Mouse (Mus musculus) liver, embryonic 14.5 days (tissue): ENCODE data around the gene Atf7ip. TPM values are rescaled to one million over a fixed set of nuclear protein-coding genes. Genes with fewer than 3 reads are reported as not detected.

Experiments
- ATAC-seq: fragments of 200-750 bp; cut with Nextera tagmentation; 2 replicates; pipeline ENCODE4 v1.8.0; 2017; ENCODE audit warnings: moderate number of reproducible peaks, mild to moderate bottlenecking, moderate library complexity; ENCODE audit not compliant: insufficient read depth
- DNase-seq, 3 experiments: peaks; one replicate each; pipeline ENCODE4 v3.0.0-alpha.2; 2012 to 2013; ENCODE audit warnings: low read depth in 3 of 3, low spot score in 3 of 3
- H3K27ac ChIP-seq: fragments of 300-500 bp; sonication (generic); 2 replicates; pipeline ENCODE4 v1.5.1; 2014; ENCODE audit warnings: moderate library complexity, mild to moderate bottlenecking, control low read depth, inconsistent platforms
- H3K27me3 ChIP-seq: fragments of 300-500 bp; sonication (generic); 2 replicates; pipeline ENCODE4 v1.6.1; 2014; ENCODE audit warnings: mild to moderate bottlenecking, low read length, moderate library complexity; ENCODE audit not compliant: control insufficient read depth, insufficient read depth
- H3K36me3 ChIP-seq: fragments of 300-500 bp; sonication (generic); replicated peaks from 2 replicates; pipeline ENCODE4 v1.6.1; 2014; ENCODE audit warnings: low read depth; ENCODE audit not compliant: control insufficient read depth, insufficient read depth
- H3K4me1 ChIP-seq, 2 experiments: fragments of 200-500 bp in 1 of 2; fragments of 300-500 bp in 1 of 2; sonication (generic) in 1 of 2; replicated peaks; 2 replicates each; pipeline ENCODE4 v1.6.1; 2012 to 2014; ENCODE audit warnings: antibody characterized with exemption in 1 of 2, inconsistent platforms in 1 of 2, low read length in 1 of 2; ENCODE audit not compliant: control insufficient read depth in 2 of 2, insufficient read depth in 2 of 2
- H3K4me2 ChIP-seq: fragments of 300-500 bp; sonication (generic); 2 replicates; pipeline ENCODE4 v1.6.1; 2014; ENCODE audit warnings: low read depth, mild to moderate bottlenecking, control low read depth, moderate library complexity
- H3K4me3 ChIP-seq, 2 experiments: fragments of 200-500 bp in 1 of 2; fragments of 300-500 bp in 1 of 2; sonication (generic) in 1 of 2; 2 replicates each; pipeline ENCODE4 v1.5.1; 2012 to 2014; ENCODE audit warnings: low read depth in 2 of 2, low read length in 2 of 2, mild to moderate bottlenecking in 2 of 2, control low read depth in 1 of 2, inconsistent platforms in 1 of 2, moderate library complexity in 1 of 2; ENCODE audit not compliant: insufficient read depth in 1 of 2
- H3K9ac ChIP-seq: fragments of 300-500 bp; sonication (generic); replicated peaks from 2 replicates; pipeline ENCODE4 v1.6.1; 2014; ENCODE audit warnings: mild to moderate bottlenecking, control low read depth, moderate library complexity
- H3K9me3 ChIP-seq: fragments of 300-500 bp; sonication (generic); 2 replicates; pipeline ENCODE4 v1.6.1; 2016; ENCODE audit warnings: low read length, mixed read lengths; ENCODE audit not compliant: control insufficient read depth
- CTCF ChIP-seq: IDR thresholded peaks from 2 replicates; pipeline ENCODE4 v1.5.1; 2016; ENCODE audit warnings: antibody characterized with exemption, low read depth, control low read depth
- EP300 ChIP-seq: IDR thresholded peaks from 2 replicates; pipeline ENCODE4 v1.6.1; 2016; ENCODE audit warnings: antibody characterized with exemption, low read depth
- WGBS: fragments of 180-500 bp; shearing (Covaris S2); extraction: QIAGEN DNeasy Blood & Tissue Kit; methylation state at CpG from one replicate; pipeline ENCODE4 v1.1.7; 2014; ENCODE audit not compliant: insufficient replicate concordance; 5-methylcytosine and 5-hydroxymethylcytosine counted together
- polyA plus RNA-seq, 2 experiments: library from polyadenylated mRNA; depleted of rRNA in 1 of 2; stranded (reverse) in 1 of 2; unstranded in 1 of 2; fragments of >200 nt; fragmentation: Nextera tagmentation in 1 of 2; extraction: Ambion mirVana in 1 of 2; gene quantifications; 2 replicates each; pipeline versions ENCODE4 v1.2.1 to v1.2.3; 2012 to 2014

Atf7ip gene
- polyA plus RNA-seq, 2 experiments = 7.2 to 14.2 TPM

DNA sequence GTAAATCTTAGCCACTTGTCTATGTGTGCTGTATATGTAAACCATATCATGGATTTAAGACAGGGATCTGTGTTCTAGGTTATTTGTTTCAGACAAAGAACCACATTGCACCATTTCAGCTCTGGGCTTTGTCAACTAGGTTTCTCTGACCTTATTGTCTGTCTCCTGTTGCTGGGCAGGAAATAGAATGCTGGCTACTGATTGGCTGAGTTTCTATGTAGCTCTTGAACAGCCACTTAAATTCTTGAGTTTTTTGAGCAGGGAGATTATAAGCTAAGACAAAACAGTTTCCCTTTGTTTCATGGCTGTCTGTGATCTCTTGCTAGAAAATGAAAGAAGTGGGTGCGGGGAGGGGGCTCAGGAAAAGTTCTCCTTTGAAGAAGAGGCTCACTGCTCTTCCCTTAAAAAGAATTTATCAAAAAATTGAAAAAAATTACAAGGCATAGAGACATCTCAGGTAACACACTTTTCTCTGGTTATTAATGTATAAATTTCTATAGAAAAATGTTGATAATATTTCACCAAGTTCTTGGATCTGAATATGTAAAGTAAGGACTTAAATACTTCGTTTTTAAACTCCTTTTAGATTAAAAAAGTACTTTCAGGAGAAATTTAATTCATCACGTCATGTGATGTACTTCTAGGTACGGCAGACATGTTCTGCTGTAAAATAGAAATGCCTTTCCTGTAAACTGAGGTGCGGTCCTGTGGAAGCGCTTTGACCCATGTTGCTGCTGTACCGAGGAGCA lies 49.0 kb downstream of the Atf7ip start:
- H3K4me1 ChIP-seq = peaks cover 20 to 23% of the 10 kb centered on the region in 2 experiments
- H3K9ac ChIP-seq = no peak overlapping the region
- TF ChIP-seq CTCF (no peak), EP300 (no peak)
- DNase-seq = no peak
- peak overlapping the region; percentile 18 for H3K4me2 ChIP-seq
- no peaks in the 10 kb centered on the region for H3K9me3 ChIP-seq
- H3K4me3 ChIP-seq = no peak overlapping the region
- 74% methylated on average over 7 of the region's 7 CpGs for WGBS
- no peaks in the 10 kb centered on the region for H3K27me3 ChIP-seq
- H3K36me3 ChIP-seq = peaks cover 4% of the 10 kb centered on the region
- peak overlapping the region; percentile 22; the same call in 1 of the 2 replicates for H3K27ac ChIP-seq
- ATAC-seq = no peak

DNA sequence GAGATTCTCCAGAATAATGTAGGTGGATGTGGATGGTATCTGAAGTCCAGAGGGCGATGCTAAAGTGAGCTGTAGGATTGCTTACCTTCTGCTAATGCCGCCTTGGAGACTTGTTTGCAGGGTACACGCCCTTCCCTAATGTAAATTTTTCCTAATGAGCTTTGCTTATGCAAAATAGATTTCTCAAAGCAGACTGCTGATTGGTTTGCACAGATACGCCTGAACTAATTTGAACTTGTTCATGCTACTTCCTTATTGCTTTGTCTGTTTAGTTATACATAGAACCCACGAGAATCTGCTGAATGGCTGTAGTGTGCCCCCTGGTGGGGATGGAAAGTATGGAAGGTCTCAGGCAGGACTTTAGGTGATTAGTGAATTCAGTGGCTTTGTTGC lies 49.6 kb downstream of the Atf7ip start:
- Histone ChIP-seq H3K4me1 (peaks cover 19 to 22% of the 10 kb centered on the region in 2 experiments), H3K27ac (no peak overlapping the region), H3K9me3 (no peaks in the 10 kb centered on the region), H3K36me3 (peaks cover 10% of the 10 kb centered on the region), H3K4me2 (peak overlapping the region; percentile 18), H3K9ac (no peak overlapping the region), H3K27me3 (no peaks in the 10 kb centered on the region), H3K4me3 (no peak overlapping the region)
- ATAC-seq = peak; percentile 52
- 44% methylated on average over 5 of the region's 5 CpGs for WGBS
- TF ChIP-seq EP300 (no peak), CTCF (peak; percentile 82)
- DNase-seq = peak; percentile 58 to 73 (median 66)

DNA sequence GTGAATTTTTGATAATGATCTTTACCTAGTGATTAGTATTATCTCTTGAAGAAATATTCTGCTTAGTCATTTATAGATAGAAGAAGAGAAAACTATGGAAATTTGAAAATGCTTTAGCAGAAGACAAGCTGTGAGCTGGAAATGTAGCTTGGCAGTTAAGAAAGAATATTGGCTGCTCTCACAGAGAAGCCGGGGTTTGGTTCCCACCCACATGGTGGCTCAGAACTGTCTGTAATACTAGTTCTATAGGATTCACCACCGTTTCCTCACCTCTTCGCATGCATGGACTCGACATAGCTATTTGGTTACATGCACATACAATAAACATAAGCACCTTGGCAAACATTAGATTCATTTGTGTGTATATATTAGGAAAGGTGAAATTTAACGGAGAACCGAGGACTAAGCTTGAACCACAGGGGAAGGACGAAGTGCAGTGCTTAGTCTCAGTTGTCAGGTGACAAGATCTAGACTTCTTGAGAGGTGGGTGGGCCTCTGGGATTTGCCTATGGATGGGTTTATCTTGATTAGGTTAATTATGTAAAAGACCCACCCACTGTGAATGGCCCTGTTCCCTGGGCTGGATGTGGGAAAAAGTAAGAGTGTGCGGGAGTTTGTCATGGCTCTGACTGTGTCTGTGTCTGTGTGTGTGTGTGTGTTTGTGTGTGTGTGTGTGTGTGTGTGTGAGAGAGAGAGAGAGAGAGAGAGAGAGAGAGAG lies 52.5 kb downstream of the Atf7ip start:
- DNase-seq = no peak
- Histone ChIP-seq H3K4me1 (peaks cover 11% of the 10 kb centered on the region in 2 experiments), H3K9ac (no peak overlapping the region), H3K4me3 (no peak overlapping the region), H3K4me2 (no peak overlapping the region), H3K27ac (no peak overlapping the region), H3K9me3 (no peaks in the 10 kb centered on the region), H3K36me3 (peaks cover 33% of the 10 kb centered on the region), H3K27me3 (no peaks in the 10 kb centered on the region)
- TF ChIP-seq EP300 (no peak), CTCF (no peak)
- no peak for ATAC-seq
- 86% methylated on average over 8 of the region's 8 CpGs for WGBS

DNA sequence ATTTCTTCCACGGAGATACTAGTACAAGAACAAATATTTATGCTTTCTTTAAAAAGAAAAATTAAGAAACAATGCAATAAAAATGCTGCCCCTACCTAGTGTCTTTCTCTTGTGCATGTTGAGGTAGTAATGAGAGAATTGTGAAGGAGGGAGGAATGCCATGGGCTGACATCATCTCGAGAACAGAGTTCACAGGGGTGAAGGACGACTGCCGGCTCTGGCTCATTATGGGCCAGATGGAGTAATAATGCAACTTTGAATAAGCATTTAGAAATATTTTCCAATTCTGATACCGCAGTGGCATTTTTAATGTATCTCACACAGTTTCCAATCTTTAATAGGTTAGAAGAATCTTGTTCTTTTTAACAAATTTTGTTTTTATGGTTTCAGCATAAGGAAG lies 60.0 kb downstream of the Atf7ip start:
- 91% methylated on average over 5 of the region's 5 CpGs for WGBS
- TF ChIP-seq CTCF = no peak
- no peak for TF ChIP-seq EP300
- H3K36me3 ChIP-seq = peaks cover 66% of the 10 kb centered on the region

DNA sequence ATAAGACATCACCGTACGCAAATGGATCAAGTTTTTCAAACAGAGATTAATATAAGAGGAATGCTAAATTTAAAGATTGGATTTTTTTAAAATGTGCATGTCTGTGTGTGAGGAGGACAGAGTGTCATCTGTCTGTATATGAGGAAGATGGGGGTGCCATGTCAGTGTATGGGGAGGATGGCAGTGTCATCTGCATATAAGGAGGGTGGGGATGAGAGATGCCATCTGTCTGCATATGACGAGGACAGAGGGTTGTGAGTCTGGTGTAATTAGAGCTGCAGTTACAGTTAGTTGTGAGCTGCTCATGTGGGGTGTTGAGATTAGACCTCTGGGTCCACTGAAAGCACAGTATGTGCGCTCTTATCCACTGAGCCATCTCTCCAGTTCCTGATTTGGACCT lies 84.8 kb downstream of the Atf7ip start:
- Histone ChIP-seq H3K27me3 (no peaks in the 10 kb centered on the region), H3K4me3 (no peak overlapping the region), H3K4me2 (no peak overlapping the region), H3K36me3 (peaks cover 66% of the 10 kb centered on the region), H3K4me1 (no peaks in the 10 kb centered on the region), H3K9me3 (no peaks in the 10 kb centered on the region), H3K27ac (no peak overlapping the region), H3K9ac (no peak overlapping the region)
- DNase-seq (no peak), ATAC-seq (no peak)
- WGBS = 76% methylated on average over 4 of the region's 4 CpGs
- no peak for TF ChIP-seq EP300
- no peak for TF ChIP-seq CTCF

More for the DNA sequence above, 60.0 kb downstream of the Atf7ip start:
- H3K4me2 ChIP-seq = no peak overlapping the region
- DNase-seq = no peak
- no peak overlapping the region for H3K9ac ChIP-seq
- no peak overlapping the region for H3K4me3 ChIP-seq
- H3K27me3 ChIP-seq = no peaks in the 10 kb centered on the region
- no peak overlapping the region for H3K27ac ChIP-seq
- ATAC-seq = no peak
- H3K4me1 ChIP-seq = no peaks in the 10 kb centered on the region
- peaks cover 7% of the 10 kb centered on the region for H3K9me3 ChIP-seq
